Mouse (Mus musculus) megakaryocyte, embryonic 14.5 days (primary cell): ENCODE results near the gene Fgfr2.

ENCODE experiments used
- FLI1 ChIP-seq: IDR thresholded peaks from 2 replicates; pipeline ENCODE4 v1.6.1; 2012; ENCODE audit warnings: low read length, inconsistent platforms, mixed read lengths
- GATA1 ChIP-seq: IDR thresholded peaks from 3 replicates; pipeline ENCODE4 v1.6.1; 2012; ENCODE audit warnings: mixed read lengths, low read length, inconsistent platforms, borderline replicate concordance

- TF ChIP-seq GATA1 = no peak
- TF ChIP-seq FLI1 = no peak
These were observed 32.5 kb downstream of the Fgfr2 start for GRCm38 (mm10) chr7:133090641-133091040.
